Mouse (Mus musculus): ENCODE measurements at regions not wholly inside any gene's neighbourhood (a gene's known extent, or its start where the extent isn't known, plus 50 kb on each side); places are given as distances from the start of the nearest gene placed in this dataset.

- no peak overlapping the region for H3ac ChIP-seq (ENCODE audit: control insufficient read depth, insufficient read length, low read depth)
- no peaks in the 10 kb centered on the region for H3K79me2 ChIP-seq (ENCODE audit: control insufficient read depth, insufficient read depth)
- H3K79me3 ChIP-seq (ENCODE audit: low read depth) = no peaks in the 10 kb centered on the region
- H3K27me3 ChIP-seq (ENCODE audit: control insufficient read depth, insufficient read depth, insufficient read length) = no peaks in the 10 kb centered on the region
- no peaks in the 10 kb centered on the region for H3K36me3 ChIP-seq (ENCODE audit: control insufficient read depth, insufficient read depth)
- TF ChIP-seq USF1 (IDR thresholded peaks at IDR 0.05; ENCODE audit: low read depth) = no peak
- no peak for TF ChIP-seq MYOD1 (IDR thresholded peaks at IDR 0.05; ENCODE audit: control insufficient read depth, insufficient read length, low read depth)
- no peak for TF ChIP-seq CTCF (IDR thresholded peaks at IDR 0.05; ENCODE audit: control insufficient read depth, insufficient read depth, insufficient read length)
- no peak for TF ChIP-seq CEBPB (IDR thresholded peaks at IDR 0.05; ENCODE audit: low read depth)
- TF ChIP-seq MYOG (IDR thresholded peaks at IDR 0.05; ENCODE audit: control insufficient read depth, extremely low read depth, insufficient read length) = no peak
- no peak for TF ChIP-seq FOSL1 (IDR thresholded peaks at IDR 0.05; ENCODE audit: insufficient read depth, low read length, poor library complexity, severe bottlenecking)
- TF ChIP-seq MAX (IDR thresholded peaks at IDR 0.05) = no peak
- no peak overlapping the region for H3K4me3 ChIP-seq (ENCODE audit: insufficient read depth, poor library complexity, severe bottlenecking)
These were observed 152.1 kb downstream of the Efnb1 start for GRCm38 (mm10) chrX:99287988-99288387.

GRCm38 (mm10) chrX:99286876-99287275 is 150.9 kb downstream of the Efnb1 start:
- TF ChIP-seq MYOD1 (IDR thresholded peaks at IDR 0.05; ENCODE audit: control insufficient read depth, insufficient read length, low read depth) (no peak), MYOG (IDR thresholded peaks at IDR 0.05; ENCODE audit: control insufficient read depth, extremely low read depth, insufficient read length) (no peak), CTCF (IDR thresholded peaks at IDR 0.05; ENCODE audit: control insufficient read depth, insufficient read depth, insufficient read length) (no peak), CEBPB (IDR thresholded peaks at IDR 0.05; ENCODE audit: low read depth) (no peak)
- Histone ChIP-seq H3K36me3 (ENCODE audit: control insufficient read depth, insufficient read depth) (no peaks in the 10 kb centered on the region), H3ac (ENCODE audit: control insufficient read depth, insufficient read length, low read depth) (no peak overlapping the region), H3K79me3 (ENCODE audit: low read depth) (no peaks in the 10 kb centered on the region), H3K4me3 (ENCODE audit: insufficient read depth, poor library complexity, severe bottlenecking) (no peak overlapping the region), H3K27me3 (ENCODE audit: control insufficient read depth, insufficient read depth, insufficient read length) (no peaks in the 10 kb centered on the region), H3K79me2 (ENCODE audit: control insufficient read depth, insufficient read depth) (no peaks in the 10 kb centered on the region)

GRCm38 (mm10) chrX:99285611-99286010 is 149.7 kb downstream of the Efnb1 start:
- H3K36me3 ChIP-seq (ENCODE audit: control insufficient read depth, insufficient read depth) = no peaks in the 10 kb centered on the region
- no peak for TF ChIP-seq USF1 (IDR thresholded peaks at IDR 0.05; ENCODE audit: low read depth)
- H3K79me3 ChIP-seq (ENCODE audit: low read depth) = no peaks in the 10 kb centered on the region
- no peaks in the 10 kb centered on the region for H3K27me3 ChIP-seq (ENCODE audit: control insufficient read depth, insufficient read depth, insufficient read length)
- no peak overlapping the region for H3ac ChIP-seq (ENCODE audit: control insufficient read depth, insufficient read length, low read depth)
- no peaks in the 10 kb centered on the region for H3K79me2 ChIP-seq (ENCODE audit: control insufficient read depth, insufficient read depth)
- no peak overlapping the region for H3K4me3 ChIP-seq (ENCODE audit: insufficient read depth, poor library complexity, severe bottlenecking)

GRCm38 (mm10) chrX:99280991-99281390 is 145.1 kb downstream of the Efnb1 start:
- H3K79me2 ChIP-seq (ENCODE audit: control insufficient read depth, insufficient read depth) = no peaks in the 10 kb centered on the region
- TF ChIP-seq CTCF (IDR thresholded peaks at IDR 0.05; ENCODE audit: control insufficient read depth, insufficient read depth, insufficient read length) (no peak), CEBPB (IDR thresholded peaks at IDR 0.05; ENCODE audit: low read depth) (no peak), FOSL1 (IDR thresholded peaks at IDR 0.05; ENCODE audit: insufficient read depth, low read length, poor library complexity, severe bottlenecking) (no peak)
- H3K79me3 ChIP-seq (ENCODE audit: low read depth) = no peaks in the 10 kb centered on the region
- H3ac ChIP-seq (ENCODE audit: control insufficient read depth, insufficient read length, low read depth) = no peak overlapping the region
- H3K4me3 ChIP-seq (ENCODE audit: insufficient read depth, poor library complexity, severe bottlenecking) = no peak overlapping the region
- H3K27me3 ChIP-seq (ENCODE audit: control insufficient read depth, insufficient read depth, insufficient read length) = no peaks in the 10 kb centered on the region
- H3K36me3 ChIP-seq (ENCODE audit: control insufficient read depth, insufficient read depth) = no peaks in the 10 kb centered on the region

- Histone ChIP-seq H3ac (ENCODE audit: control insufficient read depth, insufficient read length, low read depth) (no peak overlapping the region), H3K4me3 (ENCODE audit: insufficient read depth, poor library complexity, severe bottlenecking) (no peak overlapping the region), H3K79me2 (ENCODE audit: control insufficient read depth, insufficient read depth) (no peaks in the 10 kb centered on the region), H3K27me3 (ENCODE audit: control insufficient read depth, insufficient read depth, insufficient read length) (no peaks in the 10 kb centered on the region), H3K79me3 (ENCODE audit: low read depth) (no peaks in the 10 kb centered on the region), H3K36me3 (ENCODE audit: control insufficient read depth, insufficient read depth) (no peaks in the 10 kb centered on the region)
- no peak for TF ChIP-seq USF1 (IDR thresholded peaks at IDR 0.05; ENCODE audit: low read depth)
- TF ChIP-seq CEBPB (IDR thresholded peaks at IDR 0.05; ENCODE audit: low read depth) = no peak
- no peak for TF ChIP-seq CTCF (IDR thresholded peaks at IDR 0.05; ENCODE audit: control insufficient read depth, insufficient read depth, insufficient read length)
- no peak for TF ChIP-seq MAX (IDR thresholded peaks at IDR 0.05)
These were observed 144.6 kb downstream of the Efnb1 start for GRCm38 (mm10) chrX:99280543-99280942.

- no peaks in the 10 kb centered on the region for H3K27me3 ChIP-seq (ENCODE audit: control insufficient read depth, insufficient read depth, insufficient read length)
- TF ChIP-seq USF1 (IDR thresholded peaks at IDR 0.05; ENCODE audit: low read depth) = no peak
- no peak for TF ChIP-seq CTCF (IDR thresholded peaks at IDR 0.05; ENCODE audit: control insufficient read depth, insufficient read depth, insufficient read length)
- TF ChIP-seq FOSL1 (IDR thresholded peaks at IDR 0.05; ENCODE audit: insufficient read depth, low read length, poor library complexity, severe bottlenecking) = no peak
- no peak for TF ChIP-seq CEBPB (IDR thresholded peaks at IDR 0.05; ENCODE audit: low read depth)
- no peak for TF ChIP-seq MYOD1 (IDR thresholded peaks at IDR 0.05; ENCODE audit: control insufficient read depth, insufficient read length, low read depth)
- no peak overlapping the region for H3ac ChIP-seq (ENCODE audit: control insufficient read depth, insufficient read length, low read depth)
These were observed 139.6 kb downstream of the Efnb1 start for GRCm38 (mm10) chrX:99275536-99275935.

More at GRCm38 (mm10) chrX:99275536-99275935, 139.6 kb downstream of the Efnb1 start:
- no peaks in the 10 kb centered on the region for H3K36me3 ChIP-seq (ENCODE audit: control insufficient read depth, insufficient read depth)
- no peaks in the 10 kb centered on the region for H3K79me2 ChIP-seq (ENCODE audit: control insufficient read depth, insufficient read depth)
- no peak overlapping the region for H3K4me3 ChIP-seq (ENCODE audit: insufficient read depth, poor library complexity, severe bottlenecking)
- H3K79me3 ChIP-seq (ENCODE audit: low read depth) = no peaks in the 10 kb centered on the region
